Mouse (Mus musculus): ENCODE data around the gene Romo1.
A peak's percentile ranks its signal among the peaks of the same experiment; 100 is the strongest.
"Not testable (repeated sequence)": the region's sequence is repeated elsewhere in the genome, so short reads cannot be mapped to it uniquely, and the experiment has no call there.

Romo1 gene

GRCm38 (mm10) chr2:156180094-156180821 lies 36.4 kb downstream of the Romo1 start, which contains the start of gene Rbm39:
Gene Rbm39 (minus strand): TSS chr2:156180238.
- DNase-seq (ENCODE audit: low spot score), result peak; percentile 98

- no peak for DNase-seq (ENCODE audit: low spot score)
Observed at GRCm38 (mm10) chr2:156180824-156181590, 37.2 kb downstream of the Romo1 start.

GRCm38 (mm10) chr2:156181592-156181991 lies 37.8 kb downstream of the Romo1 start:
- no peak for DNase-seq (ENCODE audit: low spot score)

GRCm38 (mm10) chr2:156189241-156189640 lies 45.4 kb downstream of the Romo1 start:
- DNase-seq (ENCODE audit: low spot score), result not testable (repeated sequence)

- DNase-seq (ENCODE audit: low spot score), result no peak
Observed at GRCm38 (mm10) chr2:156190004-156190896, 46.4 kb downstream of the Romo1 start.

DNA sequence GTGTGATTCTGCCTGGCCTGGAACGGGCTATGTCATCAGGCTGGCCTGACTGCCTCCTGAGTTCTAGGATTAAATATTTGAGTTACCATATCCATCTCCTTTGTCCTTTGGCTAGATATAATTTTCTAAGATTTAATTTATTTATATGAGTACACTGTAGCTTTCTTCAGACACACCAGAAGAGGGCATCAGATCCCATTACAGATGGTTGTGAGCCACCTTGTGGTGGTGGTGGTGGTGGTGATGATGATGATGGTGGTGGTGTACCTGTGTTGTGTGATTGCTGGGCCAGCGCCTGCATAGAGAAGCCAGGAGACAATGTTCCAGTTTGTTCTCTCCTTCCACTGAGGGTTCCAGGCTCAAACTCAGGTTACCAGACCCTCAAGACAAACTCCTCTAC lies 47.7 kb downstream of the Romo1 start:
- no peak for DNase-seq (ENCODE audit: low spot score)

DNA sequence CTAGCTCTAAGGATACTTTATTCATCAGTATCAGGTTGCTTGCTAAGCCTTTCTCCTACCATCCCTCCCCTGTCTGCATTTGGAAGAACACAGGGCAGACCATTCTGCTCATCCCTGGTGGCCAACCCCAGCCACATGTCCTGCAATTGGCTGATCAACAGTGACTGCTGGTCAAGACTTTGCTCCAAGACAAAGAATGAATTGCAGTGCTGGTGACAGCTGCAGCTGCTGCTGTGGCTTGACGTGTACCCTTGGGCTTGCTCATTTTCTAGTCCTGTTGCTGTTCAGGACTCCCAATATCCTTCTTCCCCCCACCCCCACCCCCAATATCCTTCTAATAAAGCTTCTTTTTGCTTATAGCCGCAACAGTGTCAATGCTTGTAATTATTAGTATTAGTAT lies 48.2 kb downstream of the Romo1 start:
- DNase-seq (ENCODE audit: low spot score), result no peak

- no peak for DNase-seq (ENCODE audit: low spot score)
Observed at GRCm38 (mm10) chr2:156193066-156193862, 49.4 kb downstream of the Romo1 start.

GRCm38 (mm10) chr2:156194571-156194970 lies 50.7 kb downstream of the Romo1 start:
- no peak for DNase-seq (ENCODE audit: low spot score)

All from MN1 (cell line).